Mouse (Mus musculus) cortical plate, adult 2 months (tissue): ENCODE measurements around the gene Slc6a12. TPM values are rescaled to one million over a fixed set of nuclear protein-coding genes. Genes with fewer than 3 reads are reported as not detected.

ENCODE experiments used
- H3K27ac ChIP-seq: fragments of 200-500 bp; 2 replicates; pipeline ENCODE4 v1.5.1; 2012; ENCODE audit warnings: low read length, control low read depth, inconsistent platforms; ENCODE audit not compliant: insufficient read depth
- H3K4me1 ChIP-seq: fragments of 200-500 bp; 2 replicates; pipeline ENCODE4 v1.6.1; 2011; ENCODE audit warnings: low read length; ENCODE audit not compliant: control insufficient read depth, insufficient read depth
- H3K4me3 ChIP-seq: fragments of 200-500 bp; 2 replicates; pipeline ENCODE4 v1.5.1; 2011; ENCODE audit warnings: mild to moderate bottlenecking, low read length, control low read depth; ENCODE audit not compliant: insufficient read depth
- CTCF ChIP-seq: fragments of 200-500 bp; IDR thresholded peaks from 2 replicates; pipeline ENCODE4 v1.5.1; 2011; ENCODE audit warnings: mild to moderate bottlenecking, control low read depth, low read length; ENCODE audit not compliant: insufficient read depth; ENCODE audit errors: extremely low read depth
- POLR2A ChIP-seq: fragments of 200-500 bp; IDR thresholded peaks from 2 replicates; pipeline ENCODE4 v1.6.1; 2011; ENCODE audit warnings: mild to moderate bottlenecking, low read length, control low read depth; ENCODE audit not compliant: insufficient read depth; ENCODE audit errors: extremely low read depth
- polyA plus RNA-seq: library from polyadenylated mRNA; depleted of rRNA; stranded (reverse); fragments of >200 nt; gene quantifications from 2 replicates; pipeline ENCODE4 v1.2.3, GENCODE M21; 2012

The Slc6a12 gene
- polyA plus RNA-seq, 1 experiment, result 1.4 TPM

GRCm38 (mm10) chr6:121371197-121371980, 28.5 kb downstream of the Slc6a12 start:
- Histone ChIP-seq H3K4me1 (no peaks in the 10 kb centered on the region), H3K27ac (no peak overlapping the region), H3K4me3 (no peak overlapping the region)
- TF ChIP-seq CTCF (no peak), POLR2A (no peak)

DNA sequence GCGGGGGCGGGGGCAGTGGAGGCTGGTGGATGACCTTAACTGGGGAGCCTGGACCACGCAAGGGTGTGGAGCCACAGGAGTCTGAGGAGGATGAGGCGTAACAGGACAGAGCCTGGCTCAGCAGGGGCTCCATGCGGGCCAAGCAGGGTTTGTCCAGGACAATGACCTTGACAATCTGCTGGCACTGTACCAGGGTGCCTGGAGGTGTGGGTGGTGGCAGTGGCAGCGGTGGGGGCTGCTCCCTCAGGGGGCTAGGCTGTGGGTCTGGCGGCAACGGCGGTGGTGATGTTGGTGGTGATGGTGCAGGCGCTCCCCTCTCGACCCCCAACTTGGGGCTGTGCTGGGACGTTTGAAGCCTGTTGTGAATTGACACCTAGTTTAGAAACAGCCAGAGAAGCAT, 33.3 kb downstream of the Slc6a12 start:
- Histone ChIP-seq H3K4me1 (no peaks in the 10 kb centered on the region), H3K27ac (no peak overlapping the region), H3K4me3 (no peak overlapping the region)
- TF ChIP-seq CTCF (no peak), POLR2A (no peak)

DNA sequence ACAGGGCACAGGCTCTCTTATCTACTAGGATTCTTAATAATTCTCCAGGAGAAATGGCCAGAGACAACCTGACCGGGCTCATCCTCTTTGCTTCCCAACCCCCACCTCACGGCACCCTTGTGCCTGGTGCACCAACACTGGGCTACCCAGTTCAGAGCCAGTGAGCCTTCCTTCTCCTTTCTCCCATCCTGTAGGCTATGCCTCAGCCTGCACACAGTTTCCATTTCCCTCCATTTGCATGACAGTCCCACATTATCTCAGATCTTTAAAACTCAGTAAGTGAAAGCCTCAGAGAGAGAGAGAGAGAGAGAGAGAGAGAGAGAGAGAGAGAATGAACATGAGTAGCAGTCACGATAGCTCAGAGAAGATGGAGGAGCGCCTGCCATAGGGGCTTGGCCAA, 35.4 kb downstream of the Slc6a12 start:
- no peak overlapping the region for H3K4me3 ChIP-seq
- no peak overlapping the region for H3K27ac ChIP-seq
- H3K4me1 ChIP-seq, result no peaks in the 10 kb centered on the region
- TF ChIP-seq CTCF (no peak), POLR2A (no peak)

GRCm38 (mm10) chr6:121380576-121380975, 37.7 kb downstream of the Slc6a12 start:
- no peaks in the 10 kb centered on the region for H3K4me1 ChIP-seq
- no peak overlapping the region for H3K4me3 ChIP-seq
- TF ChIP-seq CTCF (no peak), POLR2A (no peak)
- H3K27ac ChIP-seq, result no peak overlapping the region

GRCm38 (mm10) chr6:121382071-121382470, 39.2 kb downstream of the Slc6a12 start:
- TF ChIP-seq CTCF (no peak), POLR2A (no peak)
- H3K4me3 ChIP-seq, result no peak overlapping the region
- no peaks in the 10 kb centered on the region for H3K4me1 ChIP-seq
- H3K27ac ChIP-seq, result no peak overlapping the region

- H3K27ac ChIP-seq, result no peak overlapping the region
- no peak overlapping the region for H3K4me3 ChIP-seq
- TF ChIP-seq CTCF (no peak), POLR2A (no peak)
- H3K4me1 ChIP-seq, result no peaks in the 10 kb centered on the region
Measured at GRCm38 (mm10) chr6:121385397-121385796, 42.5 kb downstream of the Slc6a12 start.

DNA sequence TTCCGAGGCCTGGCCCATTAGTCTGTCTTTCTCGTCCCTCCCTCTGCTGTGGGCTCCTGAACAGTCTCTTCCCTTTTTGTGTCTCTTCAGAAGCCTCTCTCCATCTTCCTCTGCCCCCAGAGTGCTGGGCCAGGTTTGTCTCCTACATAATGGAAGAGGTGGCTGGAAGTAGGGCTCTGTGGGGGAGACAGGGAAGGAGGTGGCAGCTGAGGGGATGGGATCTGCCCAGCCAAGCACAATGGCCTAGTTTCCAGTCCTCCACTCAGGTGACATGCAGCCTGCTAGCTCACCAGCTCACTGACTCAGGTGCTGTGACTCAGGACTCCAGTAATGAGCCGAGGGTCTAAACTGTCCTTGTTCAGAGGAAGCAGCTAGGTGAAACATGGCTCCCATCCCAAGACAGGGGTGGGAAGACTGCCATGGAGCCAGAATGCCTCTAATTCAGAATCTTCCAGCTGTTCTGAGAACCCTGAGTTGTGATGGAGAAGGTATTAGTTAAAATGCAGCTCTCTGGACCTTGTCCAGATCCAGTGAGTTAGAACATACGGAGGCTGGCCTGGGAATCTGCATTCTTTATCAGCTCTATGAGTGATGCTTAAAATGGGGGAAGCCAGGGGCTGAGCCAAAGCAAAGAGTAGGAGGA, 49.9 kb downstream of the Slc6a12 start:
- Histone ChIP-seq H3K27ac (no peak overlapping the region), H3K4me1 (0 out of 2 replicates have a peak, but pooled peaks cover 1% of the 10 kb centered on the region), H3K4me3 (no peak overlapping the region)
- TF ChIP-seq CTCF, result no peak
- no peak for TF ChIP-seq POLR2A

GRCm38 (mm10) chr6:121401140-121401539, 58.3 kb downstream of the Slc6a12 start:
- Histone ChIP-seq H3K4me1 (peaks cover 7% of the 10 kb centered on the region), H3K27ac (no peak overlapping the region), H3K4me3 (no peak overlapping the region)
- TF ChIP-seq CTCF, result no peak
- TF ChIP-seq POLR2A, result no peak

- Histone ChIP-seq H3K27ac (no peak overlapping the region), H3K4me3 (no peak overlapping the region), H3K4me1 (peaks cover 7% of the 10 kb centered on the region)
- TF ChIP-seq CTCF, result no peak
- no peak for TF ChIP-seq POLR2A
Measured at GRCm38 (mm10) chr6:121401826-121402660, 59.2 kb downstream of the Slc6a12 start.
